Mouse (Mus musculus) thymus, postnatal 10 days (tissue): ENCODE results near the gene Sycp3.
A peak's percentile ranks its signal among the peaks of the same experiment; 100 is the strongest.
"Not testable (repeated sequence)": the region's sequence is repeated elsewhere in the genome, so short reads cannot be mapped to it uniquely, and the experiment has no call there.

Source experiments
- DNase-seq, 2 experiments: peaks; one replicate each; pipeline ENCODE4 v3.0.0; 2021; ENCODE audit warnings: low spot score in 2 of 2

The Sycp3 gene

GRCm38 (mm10) chr10:88459502-88459992, at the start of gene Sycp3:
Sycp3 (plus strand) TSS chr10:88459569.
- no peak for DNase-seq

GRCm38 (mm10) chr10:88409751-88410150, 49.6 kb upstream of the Sycp3 start:
- DNase-seq = no peak

- DNase-seq = no peak
Measured at GRCm38 (mm10) chr10:88412290-88412995, 46.9 kb upstream of the Sycp3 start.

GRCm38 (mm10) chr10:88417686-88418085, 41.7 kb upstream of the Sycp3 start:
- no peak for DNase-seq

- DNase-seq = no peak
Measured at GRCm38 (mm10) chr10:88420141-88420541, 39.2 kb upstream of the Sycp3 start.

- no peak for DNase-seq
Measured at GRCm38 (mm10) chr10:88420655-88421435, 38.5 kb upstream of the Sycp3 start.

GRCm38 (mm10) chr10:88426158-88426816, 33.1 kb upstream of the Sycp3 start:
- DNase-seq = peak; percentile 24 to 60

GRCm38 (mm10) chr10:88426896-88427295, 32.5 kb upstream of the Sycp3 start:
- no peak for DNase-seq

GRCm38 (mm10) chr10:88427998-88428397, 31.4 kb upstream of the Sycp3 start:
- no peak for DNase-seq

GRCm38 (mm10) chr10:88441224-88441623, 18.1 kb upstream of the Sycp3 start:
- no peak for DNase-seq

GRCm38 (mm10) chr10:88451221-88451620, 8.1 kb upstream of the Sycp3 start:
- DNase-seq = no peak

- no peak for DNase-seq
Measured at GRCm38 (mm10) chr10:88451990-88452389, 7.4 kb upstream of the Sycp3 start.

- no peak for DNase-seq
Measured at GRCm38 (mm10) chr10:88457816-88458215, 1.6 kb upstream of the Sycp3 start.

GRCm38 (mm10) chr10:88460122-88460820, 902 bp downstream of the Sycp3 start:
- DNase-seq = no peak

- not testable (repeated sequence) for DNase-seq
Measured at GRCm38 (mm10) chr10:88482866-88483265, 23.5 kb downstream of the Sycp3 start.

- no peak for DNase-seq
Measured at GRCm38 (mm10) chr10:88488629-88489028, 29.3 kb downstream of the Sycp3 start.

GRCm38 (mm10) chr10:88491632-88492031, 32.3 kb downstream of the Sycp3 start:
- DNase-seq = no peak

GRCm38 (mm10) chr10:88492658-88493057, 33.3 kb downstream of the Sycp3 start:
- no peak for DNase-seq

GRCm38 (mm10) chr10:88494959-88495587, 35.7 kb downstream of the Sycp3 start:
- DNase-seq = no peak

- no peak for DNase-seq
Measured at GRCm38 (mm10) chr10:88496864-88497564, 37.6 kb downstream of the Sycp3 start.

GRCm38 (mm10) chr10:88499993-88500392, 40.6 kb downstream of the Sycp3 start:
- DNase-seq = no peak
